Mouse (Mus musculus): ENCODE data around the gene Ep300. TPM values are rescaled to one million over a fixed set of nuclear protein-coding genes. Genes with fewer than 3 reads are reported as not detected.
"Not testable (repeated sequence)": the region's sequence is repeated elsewhere in the genome, so short reads cannot be mapped to it uniquely, and the experiment has no call there.

The Ep300 gene
- polyA plus RNA-seq, 1 experiment from 2014 or later = 33.8 TPM

- peak overlapping the region; percentile 56 for H3K4me3 ChIP-seq
- no peaks in the 10 kb centered on the region for H3K9me3 ChIP-seq (replicated peaks)
- peak overlapping the region; percentile 68 for H3K9ac ChIP-seq
- peak; percentile 78 for ATAC-seq (ENCODE audit: low FRiP score)
- peak overlapping the region; percentile 97 for H3K4me2 ChIP-seq (replicated peaks)
- H3K4me1 ChIP-seq = peaks cover 15% of the 10 kb centered on the region
- under 1% methylated on average over 99 of the region's 107 CpGs for WGBS
- no peak overlapping the region; the same call in 1 of the 2 replicates for H3K27ac ChIP-seq
- no peaks in the 10 kb centered on the region; the same call in 1 of the 2 replicates for H3K36me3 ChIP-seq
- peaks cover 49% of the 10 kb centered on the region for H3K27me3 ChIP-seq
Measured at GRCm38 (mm10) chr15:81693967-81694881, 109.1 kb downstream of the Ep300 start.

- Histone ChIP-seq H3K9ac (peak overlapping the region; percentile 68), H3K4me3 (peak overlapping the region; percentile 56), H3K36me3 (no peaks in the 10 kb centered on the region; the same call in 1 of the 2 replicates), H3K9me3 (replicated peaks) (no peaks in the 10 kb centered on the region), H3K27ac (no peak overlapping the region), H3K4me1 (peaks cover 15% of the 10 kb centered on the region), H3K4me2 (replicated peaks) (peak overlapping the region; percentile 97), H3K27me3 (peaks cover 49% of the 10 kb centered on the region)
- peak; percentile 16; the same call in 1 of the 2 replicates for ATAC-seq (ENCODE audit: low FRiP score)
- 27% methylated on average over 19 of the region's 19 CpGs for whole genome bisulfite sequencing
Measured at GRCm38 (mm10) chr15:81694891-81695290, 109.7 kb downstream of the Ep300 start.

- Histone ChIP-seq H3K4me1 (peaks cover 15% of the 10 kb centered on the region), H3K9me3 (replicated peaks) (no peaks in the 10 kb centered on the region), H3K4me3 (no peak within 1 kb of the TSS), H3K9ac (0 out of 2 replicates have a peak within 1 kb of the TSS, but pooled peaks have one; percentile 24), H3K36me3 (no peaks in the 10 kb centered on the region), H3K27ac (no peak within 1 kb of the TSS), H3K4me2 (replicated peaks) (peak within 1 kb of the TSS; percentile 6; the same call in 1 of the 2 replicates), H3K27me3 (peaks cover 42% of the 10 kb centered on the region)
- 58% methylated on average over 7 of the region's 7 CpGs for WGBS
- no peak for ATAC-seq (ENCODE audit: low FRiP score)
Measured at GRCm38 (mm10) chr15:81697175-81697574, 112.0 kb downstream of the Ep300 start, which contains the start of gene Chadl. TSS of gene Chadl (minus strand) at chr15:81697287.

- 47% methylated on average over 3 of the region's 3 CpGs for WGBS
- peaks cover 15% of the 10 kb centered on the region for H3K4me1 ChIP-seq
Measured at GRCm38 (mm10) chr15:81697847-81698246, 112.7 kb downstream of the Ep300 start.

GRCm38 (mm10) chr15:81698532-81698931, 113.4 kb downstream of the Ep300 start:
- no peak for ATAC-seq (ENCODE audit: low FRiP score)
- no peak overlapping the region for H3K4me2 ChIP-seq (replicated peaks)
- H3K9ac ChIP-seq = no peak overlapping the region
- H3K36me3 ChIP-seq = peaks cover 7% of the 10 kb centered on the region
- no peak overlapping the region for H3K27ac ChIP-seq
- H3K9me3 ChIP-seq (replicated peaks) = no peaks in the 10 kb centered on the region
- H3K4me1 ChIP-seq = peaks cover 12% of the 10 kb centered on the region
- no peak overlapping the region for H3K4me3 ChIP-seq
- 76% methylated on average over 2 of the region's 2 CpGs for WGBS
- H3K27me3 ChIP-seq = peaks cover 28% of the 10 kb centered on the region

More at GRCm38 (mm10) chr15:81697847-81698246, 112.7 kb downstream of the Ep300 start:
- H3K4me2 ChIP-seq (replicated peaks) = no peak overlapping the region
- no peak overlapping the region for H3K9ac ChIP-seq
- H3K27ac ChIP-seq = no peak overlapping the region
- peaks cover under 1% of the 10 kb centered on the region; the same call in 1 of the 2 replicates for H3K36me3 ChIP-seq
- H3K27me3 ChIP-seq = peaks cover 35% of the 10 kb centered on the region
- ATAC-seq (ENCODE audit: low FRiP score) = no peak
- H3K9me3 ChIP-seq (replicated peaks) = no peaks in the 10 kb centered on the region
- H3K4me3 ChIP-seq = no peak overlapping the region

- no peak overlapping the region for H3K9ac ChIP-seq
- no peaks in the 10 kb centered on the region for H3K4me1 ChIP-seq
- H3K36me3 ChIP-seq = peaks cover 23% of the 10 kb centered on the region
- no peak overlapping the region for H3K4me3 ChIP-seq
- H3K27me3 ChIP-seq = peaks cover 12% of the 10 kb centered on the region
- no peak overlapping the region for H3K27ac ChIP-seq
- H3K4me2 ChIP-seq (replicated peaks) = no peak overlapping the region
- ATAC-seq (ENCODE audit: low FRiP score) = no peak
- WGBS = 76% methylated on average over 2 of the region's 2 CpGs
- H3K9me3 ChIP-seq (replicated peaks) = no peaks in the 10 kb centered on the region
Measured at GRCm38 (mm10) chr15:81700161-81700560, 115.0 kb downstream of the Ep300 start.

- no peak overlapping the region for H3K4me3 ChIP-seq
- H3K9ac ChIP-seq = no peak overlapping the region
- H3K4me2 ChIP-seq (replicated peaks) = no peak overlapping the region
- no peaks in the 10 kb centered on the region for H3K4me1 ChIP-seq
- peaks cover 28% of the 10 kb centered on the region for H3K36me3 ChIP-seq
- WGBS = 85% methylated on average over 8 of the region's 8 CpGs
- no peak for ATAC-seq (ENCODE audit: low FRiP score)
- no peaks in the 10 kb centered on the region for H3K9me3 ChIP-seq (replicated peaks)
- no peak overlapping the region for H3K27ac ChIP-seq
- H3K27me3 ChIP-seq = peaks cover 7% of the 10 kb centered on the region
Measured at GRCm38 (mm10) chr15:81700601-81701000, 115.5 kb downstream of the Ep300 start.

GRCm38 (mm10) chr15:81701350-81701749, 116.2 kb downstream of the Ep300 start:
- H3K27ac ChIP-seq; H3K9me3 ChIP-seq (replicated peaks); ATAC-seq (ENCODE audit: low FRiP score); H3K4me1 ChIP-seq; H3K4me2 ChIP-seq (replicated peaks); H3K9ac ChIP-seq; H3K4me3 ChIP-seq; H3K27me3 ChIP-seq: not testable (repeated sequence)
- peaks cover 35% of the 10 kb centered on the region for H3K36me3 ChIP-seq
- 83% methylated on average over 4 of the region's 4 CpGs for WGBS

Small RNAs within 50 kb of the gene (microRNA-seq; reads per million reads assigned to microRNA genes)
- gene Gm23880 = not detected

Other genes with a start within 250 kb of the Ep300 start
- gene Slc25a17, start 224.5 kb upstream of the Ep300 start, polyA plus RNA-seq (2016; fragmentation: Nextera tagmentation; extraction: Ambion mirVana) = 106 and 111 TPM in 2 replicates
- gene St13, start 185.3 kb upstream of the Ep300 start, polyA plus RNA-seq (2016; fragmentation: Nextera tagmentation; extraction: Ambion mirVana) = 194 TPM in 2 replicates
- 11.4 and 11.6 TPM in 2 replicates for gene Xpnpep3, start 185.2 kb upstream of the Ep300 start, polyA plus RNA-seq (2016; fragmentation: Nextera tagmentation; extraction: Ambion mirVana)
- gene Dnajb7, start 177.1 kb upstream of the Ep300 start, polyA plus RNA-seq (2016; fragmentation: Nextera tagmentation; extraction: Ambion mirVana) = 1.6 and 1.8 TPM in 2 replicates
- 465 and 485 TPM in 2 replicates for gene Rbx1, start 119.1 kb upstream of the Ep300 start, polyA plus RNA-seq (2016; fragmentation: Nextera tagmentation; extraction: Ambion mirVana)
- 29.2 and 29.6 TPM in 2 replicates for gene L3mbtl2, start 78.5 kb downstream of the Ep300 start, polyA plus RNA-seq (2016; fragmentation: Nextera tagmentation; extraction: Ambion mirVana)
- 8.4 and 9.0 TPM in 2 replicates for gene Chadl, start 111.9 kb downstream of the Ep300 start, polyA plus RNA-seq (2016; fragmentation: Nextera tagmentation; extraction: Ambion mirVana)
- gene Zc3h7b, start 159.7 kb downstream of the Ep300 start, polyA plus RNA-seq (2016; fragmentation: Nextera tagmentation; extraction: Ambion mirVana) = 51.6 and 52.1 TPM in 2 replicates
- gene Rangap1, start 160.2 kb downstream of the Ep300 start, polyA plus RNA-seq (2016; fragmentation: Nextera tagmentation; extraction: Ambion mirVana) = 131 and 134 TPM in 2 replicates
- 30.0 and 31.9 TPM in 2 replicates for gene Tef, start 217.1 kb downstream of the Ep300 start, polyA plus RNA-seq (2016; fragmentation: Nextera tagmentation; extraction: Ambion mirVana)

Measured in hindbrain, embryonic 12.5 days (tissue).